Mouse (Mus musculus): ENCODE measurements at regions not wholly inside any gene's neighbourhood (a gene's known extent, or its start where the extent isn't known, plus 50 kb on each side); places are given as distances from the start of the nearest gene placed in this dataset.

GRCm38 (mm10) chr3:144137483-144137882 lies 67.5 kb downstream of the Lmo4 start:
- DNase-seq (ENCODE audit: low spot score) = no peak

DNA sequence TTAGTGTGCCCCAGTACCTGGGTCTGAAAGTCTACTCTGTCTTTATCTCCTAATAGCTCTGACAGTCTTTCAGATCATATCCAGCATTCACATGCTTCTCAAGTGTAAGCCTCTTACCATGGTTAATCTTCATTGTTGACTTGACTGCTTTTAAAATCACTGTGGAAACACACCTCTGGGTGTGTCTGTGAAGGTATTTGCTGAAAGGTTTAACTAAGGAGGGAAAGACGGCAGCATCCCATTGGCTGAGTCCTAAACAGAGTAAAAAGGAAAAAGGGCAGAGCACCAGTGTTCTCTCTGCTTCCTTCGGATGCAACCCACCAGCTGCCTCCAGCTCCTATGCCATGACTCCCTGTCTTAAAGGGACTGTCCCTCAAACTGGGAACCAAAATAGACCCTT lies 68.6 kb downstream of the Lmo4 start:
- no peak for DNase-seq (ENCODE audit: low spot score)

DNA sequence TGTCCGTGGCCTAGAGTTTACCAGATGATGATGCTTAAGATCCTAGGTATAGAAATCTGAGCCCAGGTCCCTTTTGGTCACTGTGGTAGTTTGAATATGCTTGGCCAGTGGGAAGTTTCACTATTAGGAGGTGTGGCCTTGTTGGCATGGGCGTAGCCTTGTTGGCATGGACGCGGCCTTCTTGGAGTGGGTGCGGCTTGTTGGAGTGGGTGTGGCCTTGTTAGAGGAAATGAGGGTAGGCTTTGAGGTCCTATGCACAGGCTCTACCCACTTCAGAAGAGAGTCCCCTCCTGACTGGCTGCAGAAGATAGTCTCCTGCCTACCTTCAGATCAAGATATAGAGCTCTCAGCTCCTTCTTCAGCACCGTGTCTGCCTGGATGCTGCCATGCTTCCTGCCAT lies 69.4 kb downstream of the Lmo4 start:
- DNase-seq (ENCODE audit: low spot score) = peak; percentile 7

- DNase-seq (ENCODE audit: low spot score) = no peak
Measured at GRCm38 (mm10) chr3:144128042-144128441, 77.0 kb downstream of the Lmo4 start.

- no peak for DNase-seq (ENCODE audit: low spot score)
Measured at GRCm38 (mm10) chr3:144124353-144124752, 80.7 kb downstream of the Lmo4 start.

- no peak for DNase-seq (ENCODE audit: low spot score)
Measured at GRCm38 (mm10) chr3:144123361-144124072, 81.5 kb downstream of the Lmo4 start.

DNA sequence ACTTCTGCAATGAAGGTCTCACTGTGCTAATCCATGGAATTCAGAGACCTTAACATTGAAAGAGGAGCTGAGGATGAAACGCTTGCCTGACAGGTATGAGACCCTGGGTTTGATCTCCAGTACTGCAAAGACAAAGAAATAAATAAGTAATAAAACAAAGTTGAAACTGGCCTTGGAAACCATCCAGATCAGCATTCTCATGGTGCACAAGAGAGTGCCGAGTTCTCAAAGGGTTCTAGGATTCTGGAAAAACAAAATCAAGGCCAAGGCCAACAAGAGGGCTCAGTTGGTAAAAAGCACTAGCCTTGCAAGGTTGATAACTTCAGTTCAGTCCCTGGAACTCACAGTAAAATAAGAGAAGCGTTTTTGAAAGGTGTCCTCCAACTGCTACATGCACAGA lies 85.9 kb downstream of the Lmo4 start:
- no peak for DNase-seq (ENCODE audit: low spot score)

DNA sequence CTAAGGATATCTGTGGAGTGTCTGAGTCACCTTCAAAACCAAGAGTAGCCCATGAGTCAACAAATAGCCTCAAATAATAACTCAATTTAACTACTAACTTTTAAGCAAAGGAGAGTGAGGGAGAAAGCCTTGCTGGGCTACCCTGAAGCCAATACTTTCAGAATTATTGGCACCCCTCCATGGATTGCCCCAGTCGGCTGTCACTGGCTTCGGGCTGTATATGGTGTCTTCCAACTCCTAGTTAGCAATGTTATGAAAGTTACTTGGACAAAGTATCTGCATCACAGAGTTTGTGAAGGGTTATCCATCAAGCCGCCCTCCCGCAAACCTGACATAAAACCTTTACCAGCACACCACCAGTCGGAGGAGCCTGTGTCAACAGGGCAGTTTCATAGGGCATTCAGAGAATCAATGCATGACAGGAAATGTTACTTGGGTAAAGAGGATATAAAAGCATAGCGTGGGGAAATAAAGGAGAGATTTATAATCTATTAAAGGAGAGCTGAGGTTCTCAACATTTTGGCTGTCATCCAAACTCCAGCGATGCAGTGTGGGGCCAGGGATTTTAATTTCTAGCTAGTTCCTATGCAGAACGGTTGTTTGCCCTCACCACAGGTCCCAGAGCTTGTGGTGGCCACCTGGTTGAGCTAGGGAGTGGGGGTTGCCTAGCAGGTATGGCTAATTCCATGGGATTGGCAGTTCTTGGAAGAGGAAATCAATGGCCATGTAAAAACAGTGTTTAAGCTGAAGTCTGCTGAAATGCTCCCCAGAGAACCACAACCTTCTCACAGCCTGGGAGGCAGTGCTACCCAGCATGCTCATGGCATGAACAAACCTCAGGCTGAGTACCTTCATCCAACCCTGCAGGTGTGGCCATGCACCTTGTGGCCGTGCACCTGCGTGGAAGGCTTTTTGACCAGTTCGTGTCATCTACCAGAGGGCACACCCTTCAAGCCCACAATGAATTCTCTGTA lies 91.1 kb downstream of the Lmo4 start:
- no peak for DNase-seq (ENCODE audit: low spot score)

- DNase-seq (ENCODE audit: low spot score) = no peak
Measured at GRCm38 (mm10) chr3:144110331-144111080, 94.5 kb downstream of the Lmo4 start.

- DNase-seq (ENCODE audit: low spot score) = no peak
Measured at GRCm38 (mm10) chr3:144109769-144110168, 95.3 kb downstream of the Lmo4 start.

GRCm38 (mm10) chr3:144108310-144108709 lies 96.7 kb downstream of the Lmo4 start:
- DNase-seq (ENCODE audit: low spot score) = no peak

DNA sequence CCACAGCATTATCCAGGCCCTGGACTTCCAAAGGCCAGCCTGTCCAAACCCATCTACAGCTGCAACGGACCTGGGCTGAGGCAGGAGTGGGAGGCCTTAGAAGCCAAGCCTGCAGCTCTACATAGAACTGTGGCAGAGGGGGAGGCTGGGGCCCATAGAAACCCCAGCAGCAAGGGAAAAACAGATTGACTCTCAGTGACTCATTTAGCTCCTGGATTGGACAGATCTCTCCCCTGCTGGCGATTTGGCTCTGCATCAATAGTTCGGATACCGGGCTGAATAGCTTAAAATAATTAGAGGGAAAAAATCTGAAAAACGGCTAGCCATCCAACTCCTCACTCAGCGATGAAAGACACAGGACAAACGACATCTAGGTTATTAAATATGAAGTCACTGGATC lies 97.4 kb downstream of the Lmo4 start:
- DNase-seq (ENCODE audit: low spot score) = no peak

- DNase-seq (ENCODE audit: low spot score) = no peak
Measured at GRCm38 (mm10) chr3:144104366-144104765, 100.7 kb downstream of the Lmo4 start.

GRCm38 (mm10) chr3:144099444-144099843 lies 105.6 kb downstream of the Lmo4 start:
- DNase-seq (ENCODE audit: low spot score) = no peak

DNA sequence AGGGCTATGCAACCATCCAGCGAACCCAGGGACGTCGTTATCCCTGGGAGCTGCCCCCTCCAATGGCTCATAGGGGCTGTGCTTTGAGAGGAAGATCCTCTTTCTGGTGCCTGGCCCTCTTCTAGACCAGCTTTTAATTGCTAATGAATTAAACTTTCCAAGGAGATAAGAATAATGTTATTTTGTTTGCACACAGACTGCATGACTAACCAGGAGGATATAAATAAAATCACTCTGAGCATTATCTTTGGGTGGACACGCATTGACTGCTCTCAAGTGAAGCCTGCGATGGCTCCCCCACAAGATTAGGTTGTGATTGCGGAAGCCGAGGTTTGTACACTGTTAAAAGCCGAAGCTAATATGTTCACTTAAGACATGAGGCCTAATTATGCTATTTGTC lies 106.3 kb downstream of the Lmo4 start:
- DNase-seq (ENCODE audit: low spot score) = no peak

DNA sequence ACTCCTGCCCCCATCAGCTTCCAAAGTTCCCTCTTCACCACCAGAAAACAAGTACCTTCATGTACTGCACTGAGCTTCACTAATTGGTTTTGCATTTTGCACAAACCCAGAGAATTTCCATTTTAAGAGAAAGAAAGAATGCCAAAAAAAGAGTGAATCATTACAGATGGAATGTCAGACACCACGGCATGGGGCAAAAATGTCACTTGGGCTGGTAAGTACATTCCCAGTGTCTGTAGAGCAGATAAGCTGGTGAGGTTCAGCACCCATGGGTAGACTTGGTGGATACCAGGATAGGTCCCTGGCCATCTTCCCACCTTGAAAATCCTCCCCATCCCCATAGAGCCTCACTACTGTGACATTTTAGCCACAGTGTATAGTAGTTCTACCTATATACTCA lies 113.8 kb downstream of the Lmo4 start:
- DNase-seq (ENCODE audit: low spot score) = no peak

GRCm38 (mm10) chr3:144089790-144090256 lies 115.2 kb downstream of the Lmo4 start:
- no peak for DNase-seq (ENCODE audit: low spot score)

- DNase-seq (ENCODE audit: low spot score) = no peak
Measured at GRCm38 (mm10) chr3:144088261-144088884, 116.6 kb downstream of the Lmo4 start.

GRCm38 (mm10) chr3:144087771-144088170 lies 117.2 kb downstream of the Lmo4 start:
- no peak for DNase-seq (ENCODE audit: low spot score)

DNA sequence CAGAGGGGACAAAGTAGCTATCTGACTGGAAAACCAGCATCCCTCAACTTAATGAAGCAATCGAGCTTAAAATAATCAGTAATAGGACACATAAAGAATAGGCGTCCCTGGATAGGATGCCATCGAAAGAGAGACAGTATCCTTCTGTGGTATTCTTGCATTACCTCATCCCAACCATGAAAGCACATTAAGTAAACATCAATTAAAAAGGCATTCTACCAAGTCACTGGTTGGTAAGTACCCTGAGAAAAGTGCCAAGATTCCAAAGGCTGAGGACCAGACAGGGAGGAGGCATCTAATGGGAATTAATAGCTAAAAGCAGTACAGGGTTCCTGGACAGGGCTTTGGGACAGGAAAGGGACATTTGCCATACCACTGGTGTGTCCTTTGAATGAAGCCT lies 118.8 kb downstream of the Lmo4 start:
- DNase-seq (ENCODE audit: low spot score) = no peak

GRCm38 (mm10) chr3:144079960-144080359 lies 125.1 kb downstream of the Lmo4 start:
- DNase-seq (ENCODE audit: low spot score) = no peak
